Comparison of ENCODE assay signal across 14 mouse cellular contexts in the genomic region with DNA sequence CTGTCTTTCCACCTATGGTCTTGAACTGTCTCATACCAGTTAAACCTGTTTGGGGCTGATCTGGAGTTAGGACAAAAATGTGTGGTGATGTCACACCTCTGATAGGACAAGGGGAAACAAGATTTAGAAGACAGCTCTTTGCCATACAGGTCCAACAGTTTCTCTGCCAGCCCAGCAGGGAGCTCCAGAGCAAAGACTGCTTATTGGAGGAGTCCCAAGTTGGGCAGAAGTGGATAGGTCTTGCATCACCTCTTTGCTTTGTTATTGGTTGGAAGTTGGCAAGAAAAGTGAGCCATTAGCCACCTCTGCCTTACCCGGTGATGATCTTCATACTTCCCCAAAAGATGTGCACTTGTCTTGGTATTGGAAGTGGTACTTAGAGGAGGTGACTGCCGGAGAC. TPM values are rescaled to one million over a fixed set of nuclear protein-coding genes. Genes with fewer than 3 reads are reported as not detected.
"Had no signal": no experiment of that assay in that cellular context is flagged by ENCODE, and none has a peak within 500 bp of the region (broad histone marks: within the 10 kb centered on the region; RNA-seq: fewer than 3 reads in every experiment).

No protein-coding gene starts in this region.

- DNase-seq: kidney, adult 11 months; kidney, adult 9 months; kidney, postnatal 14 days; left cerebral cortex, postnatal 4 days; lung, embryonic 14.5 days; lung, postnatal 14 days; retina, postnatal 1 day; right cerebral cortex, postnatal 25 days; thymus, postnatal 4 days had no signal

- H3K9ac ChIP-seq: limb, embryonic 13.5 days; liver, embryonic 12.5 days; lung, embryonic 14.5 days; midbrain, embryonic 13.5 days; neural tube, embryonic 13.5 days had no signal

- H3K27ac ChIP-seq: limb, embryonic 13.5 days; liver, embryonic 12.5 days; midbrain, embryonic 13.5 days; neural tube, embryonic 13.5 days had no signal

- H3K36me3 ChIP-seq: liver, embryonic 12.5 days had no signal

- H3K4me2 ChIP-seq: limb, embryonic 13.5 days; liver, embryonic 12.5 days; lung, embryonic 14.5 days; midbrain, embryonic 13.5 days; neural tube, embryonic 13.5 days had no signal

- H3K27me3 ChIP-seq: limb, embryonic 13.5 days; liver, embryonic 12.5 days; midbrain, embryonic 13.5 days; neural tube, embryonic 13.5 days had no signal

- H3K9me3 ChIP-seq: limb, embryonic 13.5 days; liver, embryonic 12.5 days; midbrain, embryonic 13.5 days; neural tube, embryonic 13.5 days had no signal

- H3K4me3 ChIP-seq: limb, embryonic 13.5 days; liver, embryonic 12.5 days; midbrain, embryonic 13.5 days; neural tube, embryonic 13.5 days had no signal

- H3K4me1 ChIP-seq: liver, embryonic 12.5 days; midbrain, embryonic 13.5 days; neural tube, embryonic 13.5 days had no signal

- ATAC-seq: liver, embryonic 12.5 days; midbrain, embryonic 13.5 days had no signal

RNA-seq across cellular contexts. Expression of a gene that starts 9.0 kb away (rescaled TPM):
- total RNA-seq: megakaryocyte-erythroid progenitor cell, adult 5-6 weeks had no signal
